Mouse (Mus musculus): ENCODE data around the gene Tdg. TPM values are rescaled to one million over a fixed set of nuclear protein-coding genes. Genes with fewer than 3 reads are reported as not detected.

Tdg gene
- total RNA-seq, 2 experiments from 2014 or later: 53.0 to 63.8 TPM

DNA sequence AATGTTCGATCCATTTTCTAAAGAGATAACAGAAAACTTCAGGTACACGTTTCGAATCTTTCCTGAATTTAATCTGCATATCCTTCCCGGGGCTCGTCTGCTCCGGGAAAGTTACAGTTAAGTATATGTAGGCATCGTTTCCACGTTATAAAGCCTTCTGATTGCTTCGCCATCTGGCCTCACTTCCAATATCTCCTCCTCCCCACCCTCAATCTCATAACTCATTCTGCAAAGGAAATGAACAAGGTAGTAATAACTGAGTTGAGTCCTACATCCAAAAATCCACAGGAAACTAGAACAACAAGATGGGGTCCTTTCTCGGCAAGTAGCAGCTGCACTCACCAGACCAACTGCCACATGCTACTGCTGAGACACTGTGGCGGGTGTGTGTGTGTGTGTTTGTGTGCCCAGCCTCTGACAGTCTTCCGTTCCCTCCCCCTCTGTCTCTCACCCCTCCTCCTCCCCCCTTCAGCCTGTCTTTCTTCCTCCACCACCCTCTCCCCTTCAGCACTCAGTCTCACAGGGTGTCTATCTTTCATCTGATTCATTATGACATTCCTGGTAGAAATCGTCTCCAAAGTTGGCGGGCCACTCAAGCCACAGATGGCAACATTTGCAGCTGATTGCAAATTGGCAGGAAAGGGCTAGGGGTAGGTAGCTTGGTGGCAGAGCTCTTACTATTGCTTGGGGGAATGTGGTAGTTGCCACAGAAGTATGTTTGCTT lies 32.8 kb downstream of the Tdg start:
- DNase-seq (ENCODE audit: low spot score in 2 of 2): no peak

DNA sequence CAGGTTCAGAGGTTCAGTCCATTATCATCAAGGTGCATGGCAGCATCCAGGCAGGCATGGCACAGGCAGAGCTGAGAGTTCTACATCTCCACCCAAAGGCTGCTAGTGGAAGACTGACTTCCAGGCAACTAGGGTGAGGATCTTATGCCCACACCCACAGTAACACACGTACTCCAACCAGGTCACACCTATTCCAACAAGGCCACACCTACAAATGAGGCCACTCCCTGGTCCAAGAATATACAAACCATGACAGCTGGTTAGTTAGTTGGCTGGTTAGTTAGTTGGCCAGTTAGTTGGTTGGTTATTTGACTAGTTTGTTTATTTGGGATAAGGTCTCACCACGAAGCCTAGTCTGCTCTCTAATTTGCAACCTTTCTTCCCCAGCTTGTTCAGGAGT lies 33.7 kb downstream of the Tdg start:
- no peak for DNase-seq (ENCODE audit: low spot score in 2 of 2)

DNA sequence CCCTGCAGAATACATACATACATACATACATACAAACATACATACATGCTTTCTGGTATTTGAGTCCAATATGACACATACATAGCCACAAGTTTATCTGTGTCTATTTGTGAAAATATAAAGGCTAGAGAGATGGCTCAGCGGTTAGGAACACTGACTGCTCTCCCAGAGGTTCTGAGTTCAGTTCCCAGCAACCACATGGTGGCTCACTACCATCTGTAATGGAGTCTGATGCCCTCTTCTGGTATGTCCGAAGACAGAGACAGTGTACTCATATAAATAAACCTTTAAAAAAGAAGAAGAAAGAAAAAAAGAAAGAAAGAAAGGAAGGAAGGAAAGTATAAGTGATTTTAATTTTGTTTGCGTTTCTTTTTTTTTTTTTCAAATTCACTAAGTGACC lies 36.3 kb downstream of the Tdg start:
- no peak for DNase-seq (ENCODE audit: low spot score in 2 of 2)

DNA sequence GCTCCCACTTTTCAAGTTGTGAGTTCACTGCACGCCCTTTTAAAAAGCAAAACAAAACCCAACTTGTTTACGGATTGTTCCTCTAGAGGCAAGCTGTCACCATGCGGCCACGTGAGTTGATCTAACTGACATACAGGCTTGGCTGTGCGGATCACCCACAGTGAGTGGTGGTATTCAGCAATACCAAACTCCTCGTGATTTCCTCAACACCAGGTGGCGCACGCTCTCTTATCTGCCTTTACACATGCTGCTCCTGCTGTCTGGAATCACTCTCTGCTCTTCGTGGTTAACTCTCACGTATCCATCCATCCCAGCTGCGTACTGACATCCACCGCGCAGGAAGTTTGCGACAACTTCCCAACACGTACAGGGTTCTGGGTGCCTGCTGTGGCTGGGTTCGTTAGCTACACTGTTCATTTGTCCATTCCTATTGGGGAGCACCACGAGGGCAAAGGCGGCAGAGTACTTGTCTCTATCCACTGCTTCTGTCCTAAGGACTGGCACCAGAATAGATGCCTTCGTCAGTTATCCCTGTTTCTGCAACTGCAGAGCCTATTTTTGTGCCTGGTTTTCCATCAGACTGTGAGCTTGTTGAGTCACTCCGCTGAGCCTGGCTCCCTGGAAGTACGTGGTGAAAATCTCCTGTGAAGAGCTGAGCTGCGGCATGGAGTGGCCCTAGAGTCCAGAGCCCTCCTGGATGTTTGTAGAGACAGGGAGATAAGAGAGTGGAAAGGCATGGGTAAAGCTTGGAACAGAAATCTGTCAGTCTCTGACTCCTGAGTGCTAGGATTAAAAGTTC lies 37.0 kb downstream of the Tdg start:
- peak; percentile 38 to 64 for DNase-seq (ENCODE audit: low spot score in 2 of 2)

DNA sequence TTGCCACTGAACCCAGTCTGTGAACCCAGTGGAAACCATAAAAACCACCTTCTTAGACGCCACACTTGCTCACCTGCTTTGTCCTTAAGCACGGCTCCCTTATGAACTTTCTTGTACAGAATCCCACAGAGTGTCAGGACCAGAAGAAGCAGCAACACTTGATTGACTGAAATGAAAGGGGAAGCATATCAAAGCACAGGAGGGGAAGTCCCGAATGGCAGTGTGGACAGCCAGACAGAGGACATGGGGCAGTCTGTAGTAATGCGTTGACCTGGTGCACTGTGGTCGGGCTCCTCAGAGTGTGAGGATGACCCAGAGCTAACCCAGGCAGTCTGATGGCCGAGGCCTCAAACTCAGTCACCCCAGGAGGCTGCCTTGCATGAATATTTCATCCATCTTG lies 40.6 kb downstream of the Tdg start:
- no peak for DNase-seq (ENCODE audit: low spot score in 2 of 2)

DNA sequence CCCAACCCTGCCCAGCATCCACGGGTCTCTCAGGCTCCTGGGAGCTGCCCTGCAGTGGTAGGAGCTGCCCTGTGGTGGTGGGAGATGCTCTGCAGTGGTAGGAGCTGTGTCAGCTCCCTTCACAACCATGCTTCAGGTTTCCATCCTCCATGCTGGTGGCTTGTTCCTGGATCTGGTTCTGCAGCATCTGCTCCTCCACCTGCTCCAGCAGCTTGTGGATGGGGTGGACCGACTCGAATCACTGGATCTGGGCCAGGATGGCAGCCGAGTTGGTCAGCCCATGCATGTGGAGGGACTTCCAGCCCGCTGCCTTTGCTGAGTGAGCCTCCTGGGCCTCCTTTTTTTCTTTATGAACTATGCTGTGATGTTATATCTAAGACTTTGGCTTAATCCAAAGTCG lies 47.3 kb downstream of the Tdg start:
- DNase-seq (ENCODE audit: low spot score in 2 of 2): no peak

DNA sequence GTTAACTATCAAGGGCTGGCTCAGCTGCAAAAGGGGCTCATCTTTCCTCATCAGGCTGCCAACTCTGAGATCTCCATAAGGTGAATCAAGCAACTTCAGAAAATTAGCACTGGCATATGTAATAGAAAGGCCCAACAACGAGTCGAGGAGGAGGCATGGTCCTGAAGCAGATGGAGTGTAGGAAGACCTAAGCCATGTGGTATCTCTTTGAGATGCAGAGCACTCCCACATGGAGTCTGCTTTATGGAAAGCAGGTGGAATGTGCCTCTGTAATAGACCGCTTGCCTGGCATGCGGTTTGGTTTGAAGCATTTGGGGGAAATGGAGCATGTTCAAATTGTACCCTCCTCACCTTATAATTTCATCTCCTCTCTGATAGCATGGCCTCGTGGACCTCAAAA lies 51.1 kb downstream of the Tdg start:
- DNase-seq (ENCODE audit: low spot score in 2 of 2): no peak

DNA sequence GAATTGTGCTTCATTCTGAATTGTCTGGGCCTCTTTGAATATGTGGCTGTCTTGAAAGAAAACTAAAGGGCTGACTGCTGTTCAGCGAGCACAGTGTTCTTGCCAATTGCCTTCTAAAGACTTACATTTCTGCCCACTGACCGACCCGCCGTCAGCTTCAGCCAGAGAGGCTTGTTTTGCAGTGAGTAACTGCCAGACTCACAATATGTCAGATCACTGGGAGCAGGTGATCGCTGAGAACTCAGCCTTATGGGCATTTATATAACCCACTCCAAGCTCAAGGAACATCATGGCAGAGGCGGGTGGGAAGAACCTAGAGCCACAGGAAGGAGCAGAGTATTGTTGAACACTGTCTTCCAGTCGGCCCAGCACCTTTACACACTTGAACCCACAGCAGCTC lies 52.0 kb downstream of the Tdg start:
- DNase-seq (ENCODE audit: low spot score in 2 of 2): no peak

DNA sequence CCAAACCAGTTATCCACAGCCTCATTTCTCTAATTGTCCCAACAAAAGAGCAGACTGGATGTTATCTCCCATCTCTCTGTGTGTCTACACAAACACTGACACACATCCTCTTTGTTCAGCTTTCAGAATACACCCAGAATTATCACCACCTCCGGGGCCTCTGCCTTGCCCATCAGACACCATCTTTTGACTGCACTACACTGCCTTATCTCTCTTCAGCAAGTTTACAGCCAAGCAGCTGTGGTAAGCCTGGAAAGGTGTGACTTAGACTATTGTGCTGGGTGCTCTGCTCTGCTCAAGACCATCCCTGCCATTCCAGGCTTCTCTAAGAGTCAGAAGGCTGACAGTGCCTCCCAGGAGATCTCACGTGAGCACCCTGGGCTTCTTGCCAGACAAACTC lies 55.8 kb downstream of the Tdg start:
- DNase-seq (ENCODE audit: low spot score in 2 of 2): no peak

DNA sequence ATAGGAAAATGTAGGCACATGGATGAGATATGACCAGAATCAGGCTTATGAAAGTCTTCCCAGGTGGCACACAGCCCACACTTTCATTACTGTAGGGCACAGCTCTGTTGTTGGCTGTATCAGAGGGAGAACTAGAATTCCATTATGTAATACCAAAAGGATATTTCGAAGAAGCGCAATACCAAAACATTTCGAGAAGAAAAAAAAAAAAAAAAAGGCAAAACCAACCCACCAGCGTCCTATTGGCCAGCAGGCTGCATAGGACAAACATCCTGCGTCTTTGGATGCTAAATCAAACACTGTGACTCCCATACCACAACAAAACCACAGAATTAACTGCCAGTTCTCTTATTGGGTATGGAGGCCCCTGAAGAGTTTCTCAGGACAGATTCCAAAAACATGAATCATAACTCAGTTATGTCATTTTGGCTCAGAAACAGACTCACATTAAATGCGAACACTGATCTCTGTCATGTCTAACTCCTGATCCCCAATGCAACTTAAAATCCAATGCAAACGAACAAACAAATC lies 60.1 kb downstream of the Tdg start:
- no peak for DNase-seq (ENCODE audit: low spot score in 2 of 2)

DNA sequence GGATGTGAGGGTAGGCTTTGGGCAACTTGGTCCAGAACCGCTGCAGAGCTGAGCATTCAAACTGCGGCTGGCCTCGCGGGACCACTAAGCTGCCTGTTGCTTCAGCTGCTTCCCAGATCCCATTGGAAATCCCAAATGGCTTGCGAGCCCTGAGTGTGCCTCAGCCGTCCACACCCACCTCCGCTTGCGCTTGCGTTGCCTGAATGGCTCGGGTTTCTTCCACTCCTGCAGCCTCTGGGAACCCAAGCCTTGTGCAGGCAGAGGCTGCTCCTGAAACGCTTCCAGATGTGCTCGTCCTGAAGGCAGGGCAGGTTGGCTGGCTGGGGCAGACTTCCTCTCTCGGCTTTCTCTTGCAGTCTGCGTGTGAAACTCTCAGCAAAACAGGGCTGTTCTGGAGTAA lies 60.9 kb downstream of the Tdg start, which contains the start of gene Glt8d2:
TSS of gene Glt8d2 (minus strand) at position 157 of the 400 bp plus-strand sequence.
- peak in 1 of 2 experiments; percentile 10 for DNase-seq (ENCODE audit: low spot score in 2 of 2)

DNA sequence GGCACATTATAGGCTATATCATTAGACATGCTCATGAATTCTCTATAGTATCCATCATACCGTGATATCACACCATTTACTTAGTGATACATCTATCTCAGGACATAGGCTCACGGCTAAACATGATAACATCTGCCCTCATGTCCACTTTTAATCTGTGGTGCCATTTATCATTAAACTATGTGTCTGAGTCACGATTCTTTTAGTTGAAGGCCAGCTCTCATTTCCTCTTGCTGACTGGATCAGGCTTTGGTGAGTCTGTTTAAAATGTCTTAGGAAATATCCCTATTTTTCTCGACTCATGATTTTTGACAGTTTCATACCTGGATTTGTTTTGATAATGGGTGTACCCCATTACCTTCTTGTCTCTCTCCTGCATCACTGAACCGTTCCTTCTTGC lies 66.3 kb downstream of the Tdg start, which contains the start of gene Hcfc2:
TSS of gene Hcfc2 (plus strand) at position 205 of the 400 bp plus-strand sequence.
- no peak for DNase-seq (ENCODE audit: low spot score in 2 of 2)

DNA sequence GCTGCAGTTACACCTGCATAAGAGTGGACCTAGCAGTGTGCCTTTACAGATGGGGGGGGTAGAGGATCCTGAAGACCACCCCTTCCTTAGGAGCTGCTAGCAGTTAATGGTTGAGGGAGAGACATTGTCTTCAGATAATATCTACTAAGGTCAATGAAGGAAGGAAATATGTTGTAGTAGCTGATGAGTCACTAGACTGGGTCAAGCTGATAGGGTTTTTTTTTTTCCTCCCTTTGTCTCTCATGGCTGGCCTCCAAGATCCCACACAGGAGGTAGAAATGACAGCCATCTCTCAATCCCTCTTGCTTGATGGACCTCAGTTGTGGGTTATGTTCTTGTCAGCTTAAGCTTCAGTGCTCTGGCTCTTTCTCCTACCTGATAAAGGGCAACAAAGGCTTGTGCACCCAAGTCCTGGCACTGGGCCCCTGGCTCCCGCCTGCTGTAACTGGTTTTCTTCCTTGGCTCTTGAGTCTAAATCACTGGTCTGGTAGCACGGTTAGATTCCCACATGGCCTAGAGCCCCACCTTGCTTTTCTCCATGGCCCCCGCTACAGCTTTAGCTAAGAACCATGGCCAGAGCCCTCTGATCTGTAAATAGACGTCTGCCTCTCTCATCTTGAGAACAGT lies 66.9 kb downstream of the Tdg start:
- DNase-seq (ENCODE audit: low spot score in 2 of 2): no peak

DNA sequence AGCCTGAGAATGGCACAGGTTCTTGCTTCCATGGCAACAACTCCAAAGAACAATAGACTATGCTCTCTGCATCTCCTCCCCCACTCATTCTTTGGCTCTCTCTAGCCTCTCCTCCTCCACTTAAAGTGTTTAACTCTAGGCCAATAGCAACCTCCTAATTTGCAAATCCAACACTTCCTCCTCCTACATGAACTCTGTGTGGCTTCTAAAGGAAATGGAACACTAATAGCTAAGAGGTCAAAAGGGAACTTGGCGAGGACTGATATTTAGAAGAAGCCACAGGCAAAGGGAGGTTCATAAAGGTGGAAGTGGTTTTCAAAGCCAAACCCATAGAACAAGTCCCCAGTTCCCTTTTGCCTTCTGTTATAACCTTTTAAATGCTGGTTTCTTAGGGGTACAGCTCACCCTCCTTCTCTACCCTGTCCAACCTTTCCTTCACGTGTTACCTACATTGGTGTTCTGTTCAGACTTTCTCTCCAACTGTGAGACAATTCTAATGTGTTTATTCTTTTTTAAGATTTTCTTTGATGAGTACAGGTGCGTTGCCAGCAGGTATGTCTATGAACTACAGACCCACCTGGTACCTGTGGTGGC lies 67.8 kb downstream of the Tdg start:
- no peak for DNase-seq (ENCODE audit: low spot score in 2 of 2)

DNA sequence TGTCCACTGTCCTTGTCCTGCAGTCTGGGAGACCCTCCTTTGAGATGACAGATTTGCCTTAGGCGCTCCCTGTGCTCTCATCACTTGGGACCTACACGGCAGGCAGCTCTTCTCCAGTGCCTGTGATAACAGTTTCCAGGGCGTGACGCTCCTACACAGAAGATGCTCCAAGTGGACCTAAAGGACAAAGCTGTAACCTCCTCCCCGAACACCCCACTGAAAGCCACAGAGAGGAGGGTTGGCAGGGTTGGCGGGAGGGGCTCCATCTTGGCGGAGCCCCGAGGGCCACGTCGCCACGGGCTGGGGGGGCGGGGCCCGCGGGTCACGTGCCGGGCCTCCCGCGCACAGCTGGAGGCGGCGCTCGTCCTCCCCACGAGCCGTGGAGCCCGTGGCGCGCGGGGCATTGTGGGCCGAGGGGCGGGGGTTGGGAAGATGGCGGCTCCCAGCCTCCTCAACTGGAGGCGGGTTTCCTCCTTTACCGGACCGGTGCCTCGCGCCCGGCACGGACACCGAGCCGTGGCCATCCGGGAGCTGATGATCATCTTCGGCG lies 69.2 kb downstream of the Tdg start:
- DNase-seq (ENCODE audit: low spot score in 2 of 2): peak; percentile 82 to 89

DNA sequence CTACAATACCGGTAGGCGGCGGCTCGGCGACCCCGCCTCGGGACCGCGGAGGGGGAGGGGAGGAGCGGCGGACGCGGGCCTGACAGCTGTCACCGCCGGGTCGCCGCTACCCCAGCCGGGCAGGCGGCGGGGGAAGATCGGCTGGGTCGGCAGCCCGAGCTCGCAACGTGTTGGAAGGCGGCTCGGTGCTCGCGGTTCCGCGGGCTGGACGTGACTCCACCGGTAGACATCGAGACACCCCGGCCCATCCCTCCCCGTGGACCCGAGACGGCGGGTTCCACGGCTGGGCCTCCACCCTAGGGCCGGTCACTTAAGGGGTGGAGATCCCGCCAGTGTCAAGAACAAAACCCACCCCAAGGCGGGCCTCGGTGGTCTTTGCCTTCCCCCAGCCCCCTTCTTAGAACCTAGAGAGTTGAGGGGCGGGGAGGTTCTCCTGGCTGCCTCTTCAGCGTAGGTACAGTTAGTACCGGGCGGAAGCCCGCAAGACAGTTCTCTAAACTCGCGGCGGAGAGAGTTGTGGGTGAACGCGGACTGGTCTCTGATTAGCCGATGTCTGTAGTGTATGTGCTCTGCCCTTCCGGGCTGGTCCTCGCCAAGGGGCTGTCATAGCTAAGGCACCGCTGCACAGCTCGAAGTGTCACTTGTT lies 69.8 kb downstream of the Tdg start:
- peak in 1 of 2 experiments; percentile 14 for DNase-seq (ENCODE audit: low spot score in 2 of 2)
